Mouse (Mus musculus): ENCODE results near the gene Cdc6. TPM values are rescaled to one million over a fixed set of nuclear protein-coding genes. Genes with fewer than 3 reads are reported as not detected.
A peak's percentile ranks its signal among the peaks of the same experiment; 100 is the strongest.

The Cdc6 gene
- polyA plus RNA-seq, 1 experiment = 1.6 TPM

DNA sequence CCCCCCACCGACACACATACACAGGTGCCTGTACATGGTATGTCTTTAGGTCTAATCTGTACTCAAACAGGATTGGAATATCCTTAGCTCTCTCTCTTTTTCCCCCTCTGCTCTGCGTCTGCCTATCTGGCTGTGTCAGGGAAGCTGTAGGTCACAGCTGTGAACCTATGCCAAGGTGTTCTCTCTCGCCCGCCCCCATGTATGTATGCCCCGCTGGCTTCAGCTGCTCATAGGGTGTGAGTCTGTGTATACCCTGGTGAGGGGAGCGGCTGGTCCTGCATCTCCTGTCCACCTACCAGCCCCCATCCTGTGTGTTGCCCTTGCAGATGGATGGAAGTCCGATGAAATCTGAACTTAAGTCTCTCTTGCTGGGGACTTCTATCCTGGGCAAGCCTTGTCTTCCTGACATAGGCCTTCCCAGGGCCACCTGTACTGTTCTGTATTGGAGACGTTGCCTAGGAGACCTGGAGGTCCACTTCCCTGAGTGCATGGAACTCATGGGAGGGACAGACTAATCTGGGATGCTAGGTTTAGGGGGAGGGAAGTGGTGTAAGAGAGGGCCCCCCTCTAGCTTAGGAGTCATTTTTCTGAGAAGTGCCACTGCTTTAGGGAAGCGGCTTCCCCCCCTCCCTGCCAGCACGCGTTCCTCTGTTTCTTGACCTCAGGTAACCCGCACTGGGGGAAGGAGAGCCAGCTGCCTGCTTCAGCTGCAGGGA is 41.8 kb downstream of the Cdc6 start:
- Histone ChIP-seq H3K4me3 (ENCODE audit: extremely low read depth, insufficient read depth, insufficient read length) (no peak overlapping the region), H3K36me3 (ENCODE audit: control insufficient read depth, insufficient read depth, low read length) (peaks cover 11% of the 10 kb centered on the region), H3K27me3 (ENCODE audit: control insufficient read depth, insufficient read depth, low read length) (no peaks in the 10 kb centered on the region), H3K4me1 (ENCODE audit: control insufficient read depth, insufficient read depth, insufficient read length) (peaks cover 83% of the 10 kb centered on the region), H3K27ac (ENCODE audit: insufficient read depth, low read length) (peak overlapping the region; percentile 78)
- DNase-seq (ENCODE audit: low read depth in 1 of 2, low spot score in 2 of 2) = no peak
- no peak for TF ChIP-seq POLR2A (IDR thresholded peaks at IDR 0.05; ENCODE audit: low read depth, low read length)
- 43% methylated on average over 12 of the region's 12 CpGs for WGBS

DNA sequence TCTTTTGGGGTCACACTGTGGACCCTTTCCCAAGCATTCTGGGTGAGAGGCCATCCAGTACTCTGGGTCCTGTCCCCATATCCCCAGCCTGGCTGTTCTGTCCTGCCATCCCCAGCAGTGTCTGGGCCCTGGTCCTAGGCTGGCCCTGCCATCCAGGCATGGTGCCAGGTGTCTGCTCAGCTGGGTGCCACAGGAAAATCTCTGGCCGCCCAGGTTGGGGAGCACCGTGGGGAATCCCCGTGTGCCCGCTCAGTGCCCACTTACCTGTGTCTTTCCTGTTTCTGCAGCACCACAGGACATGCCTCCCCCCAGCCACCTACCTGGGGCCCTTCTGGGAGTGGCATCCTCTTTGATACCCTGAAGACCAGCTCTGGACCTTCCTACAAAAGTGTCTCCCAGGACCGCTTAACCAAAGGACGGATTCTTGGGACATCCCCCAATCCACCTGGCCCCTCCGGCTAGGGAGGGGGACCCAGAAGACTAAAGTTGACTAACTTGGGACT is 42.4 kb downstream of the Cdc6 start:
- H3K4me1 ChIP-seq (ENCODE audit: control insufficient read depth, insufficient read depth, insufficient read length) = peaks cover 83% of the 10 kb centered on the region
- no peak for TF ChIP-seq POLR2A (IDR thresholded peaks at IDR 0.05; ENCODE audit: low read depth, low read length)
- TF ChIP-seq CTCF (IDR thresholded peaks at IDR 0.05; ENCODE audit: extremely low read depth, insufficient read depth, insufficient read length, insufficient replicate concordance) = no peak
- peaks cover 11% of the 10 kb centered on the region for H3K36me3 ChIP-seq (ENCODE audit: control insufficient read depth, insufficient read depth, low read length)
- 51% methylated on average over 7 of the region's 7 CpGs for WGBS
- DNase-seq (ENCODE audit: low read depth in 1 of 2, low spot score in 2 of 2) = no peak
- H3K27me3 ChIP-seq (ENCODE audit: control insufficient read depth, insufficient read depth, low read length) = no peaks in the 10 kb centered on the region
- no peak overlapping the region for H3K4me3 ChIP-seq (ENCODE audit: extremely low read depth, insufficient read depth, insufficient read length)
- H3K27ac ChIP-seq (ENCODE audit: insufficient read depth, low read length) = peak overlapping the region; percentile 78

DNA sequence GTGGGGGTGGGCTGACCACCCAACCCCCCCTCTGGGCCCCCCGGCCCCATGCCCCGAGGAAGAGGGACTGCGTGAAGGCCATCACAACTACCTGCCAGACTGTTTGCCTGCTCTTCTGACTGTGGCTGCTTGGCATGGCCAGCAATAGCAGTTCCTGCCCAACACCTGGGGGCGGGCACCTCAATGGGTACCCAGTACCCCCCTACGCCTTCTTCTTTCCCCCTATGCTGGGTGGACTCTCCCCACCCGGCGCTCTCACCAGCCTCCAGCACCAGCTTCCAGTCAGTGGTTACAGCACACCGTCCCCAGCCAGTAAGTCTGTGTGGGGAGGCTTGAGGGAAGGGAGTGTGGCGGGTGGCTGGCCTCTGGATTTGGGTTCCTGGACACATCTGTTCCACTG is 42.9 kb downstream of the Cdc6 start:
- Histone ChIP-seq H3K27me3 (ENCODE audit: control insufficient read depth, insufficient read depth, low read length) (no peaks in the 10 kb centered on the region), H3K4me1 (ENCODE audit: control insufficient read depth, insufficient read depth, insufficient read length) (peaks cover 83% of the 10 kb centered on the region), H3K36me3 (ENCODE audit: control insufficient read depth, insufficient read depth, low read length) (peaks cover 11% of the 10 kb centered on the region), H3K27ac (ENCODE audit: insufficient read depth, low read length) (peak overlapping the region; percentile 39), H3K4me3 (ENCODE audit: extremely low read depth, insufficient read depth, insufficient read length) (no peak overlapping the region)
- no peak for TF ChIP-seq POLR2A (IDR thresholded peaks at IDR 0.05; ENCODE audit: low read depth, low read length)
- TF ChIP-seq CTCF (IDR thresholded peaks at IDR 0.05; ENCODE audit: extremely low read depth, insufficient read depth, insufficient read length, insufficient replicate concordance) = no peak
- 72% methylated on average over 9 of the region's 9 CpGs for WGBS
- no peak for DNase-seq (ENCODE audit: low read depth in 1 of 2, low spot score in 2 of 2)

DNA sequence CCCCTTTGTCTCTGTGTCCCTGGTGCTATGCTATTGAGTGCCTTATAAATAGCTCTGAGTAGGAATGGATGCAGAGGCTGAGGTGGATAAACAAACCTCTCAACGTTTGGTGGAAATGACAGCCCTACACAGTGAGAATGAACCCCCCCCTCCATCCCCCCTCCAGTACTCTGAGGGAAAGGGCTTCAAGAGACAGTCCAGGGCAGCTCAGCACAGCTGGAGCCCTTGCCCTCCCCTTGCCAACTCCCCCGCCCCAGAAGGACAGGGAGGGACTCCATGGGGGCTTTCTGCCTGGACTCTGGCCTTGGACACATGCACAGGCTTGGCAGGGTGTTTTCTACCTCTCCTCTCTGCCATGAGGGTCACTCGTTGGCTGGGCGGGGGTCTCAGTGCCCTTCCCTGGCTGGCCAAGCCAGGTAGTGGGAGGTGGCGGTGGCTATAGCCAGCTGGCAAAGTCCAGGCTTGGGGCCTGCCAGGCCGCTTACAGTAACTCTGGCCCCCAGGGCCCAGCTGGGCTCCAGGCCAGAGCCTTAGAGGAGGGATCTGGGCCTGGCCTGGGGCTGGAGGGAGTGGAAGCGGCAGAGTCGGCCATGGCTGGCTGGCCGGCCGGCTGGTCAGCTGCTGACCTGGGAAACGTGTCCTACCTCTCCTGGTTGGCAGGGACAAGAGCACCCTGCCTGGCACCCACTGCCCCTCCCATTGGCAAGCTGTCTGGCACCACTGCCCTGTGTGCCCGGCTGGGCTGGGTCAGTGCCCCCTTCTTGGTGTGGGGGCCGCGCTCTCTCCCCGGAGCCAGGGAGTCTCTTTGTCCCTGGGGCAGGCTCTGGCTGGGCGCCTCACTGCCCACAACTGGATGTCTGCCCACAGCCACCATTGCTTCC is 43.7 kb downstream of the Cdc6 start:
- Histone ChIP-seq H3K36me3 (ENCODE audit: control insufficient read depth, insufficient read depth, low read length) (peaks cover 11% of the 10 kb centered on the region), H3K27me3 (ENCODE audit: control insufficient read depth, insufficient read depth, low read length) (no peaks in the 10 kb centered on the region), H3K27ac (ENCODE audit: insufficient read depth, low read length) (peak overlapping the region; percentile 73), H3K4me3 (ENCODE audit: extremely low read depth, insufficient read depth, insufficient read length) (no peak overlapping the region), H3K4me1 (ENCODE audit: control insufficient read depth, insufficient read depth, insufficient read length) (peaks cover 75% of the 10 kb centered on the region)
- TF ChIP-seq POLR2A (IDR thresholded peaks at IDR 0.05; ENCODE audit: low read depth, low read length) = no peak
- no peak for TF ChIP-seq CTCF (IDR thresholded peaks at IDR 0.05; ENCODE audit: extremely low read depth, insufficient read depth, insufficient read length, insufficient replicate concordance)
- no peak for DNase-seq (ENCODE audit: low read depth in 1 of 2, low spot score in 2 of 2)
- 73% methylated on average over 16 of the region's 16 CpGs for WGBS

DNA sequence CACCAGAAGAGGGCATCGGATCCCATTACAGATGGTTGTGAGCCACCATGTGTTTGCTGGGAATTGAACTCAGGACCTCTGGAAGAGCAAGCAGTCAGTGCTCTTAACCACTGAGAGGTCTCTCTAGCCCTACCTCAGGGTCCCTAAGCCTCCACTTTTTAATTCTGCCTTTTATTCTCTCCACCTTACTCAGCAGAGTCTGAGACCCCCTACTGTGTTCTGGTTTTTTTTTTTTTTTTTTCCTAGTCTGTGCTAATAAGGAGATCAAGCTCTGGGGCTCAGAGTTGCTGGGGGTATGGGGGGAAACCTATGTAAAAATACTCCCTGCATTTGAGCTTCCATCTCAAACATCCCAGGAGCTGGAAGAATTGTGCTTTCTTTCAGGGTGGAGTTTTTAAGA is 44.5 kb downstream of the Cdc6 start:
- peaks cover 71% of the 10 kb centered on the region for H3K4me1 ChIP-seq (ENCODE audit: control insufficient read depth, insufficient read depth, insufficient read length)
- WGBS = 88% methylated on average over 1 of the region's 1 CpGs
- no peak for TF ChIP-seq CTCF (IDR thresholded peaks at IDR 0.05; ENCODE audit: extremely low read depth, insufficient read depth, insufficient read length, insufficient replicate concordance)
- TF ChIP-seq POLR2A (IDR thresholded peaks at IDR 0.05; ENCODE audit: low read depth, low read length) = no peak
- no peak overlapping the region for H3K4me3 ChIP-seq (ENCODE audit: extremely low read depth, insufficient read depth, insufficient read length)
- H3K36me3 ChIP-seq (ENCODE audit: control insufficient read depth, insufficient read depth, low read length) = peaks cover 11% of the 10 kb centered on the region
- no peak for DNase-seq (ENCODE audit: low read depth in 1 of 2, low spot score in 2 of 2)
- H3K27ac ChIP-seq (ENCODE audit: insufficient read depth, low read length) = no peak overlapping the region
- H3K27me3 ChIP-seq (ENCODE audit: control insufficient read depth, insufficient read depth, low read length) = no peaks in the 10 kb centered on the region

DNA sequence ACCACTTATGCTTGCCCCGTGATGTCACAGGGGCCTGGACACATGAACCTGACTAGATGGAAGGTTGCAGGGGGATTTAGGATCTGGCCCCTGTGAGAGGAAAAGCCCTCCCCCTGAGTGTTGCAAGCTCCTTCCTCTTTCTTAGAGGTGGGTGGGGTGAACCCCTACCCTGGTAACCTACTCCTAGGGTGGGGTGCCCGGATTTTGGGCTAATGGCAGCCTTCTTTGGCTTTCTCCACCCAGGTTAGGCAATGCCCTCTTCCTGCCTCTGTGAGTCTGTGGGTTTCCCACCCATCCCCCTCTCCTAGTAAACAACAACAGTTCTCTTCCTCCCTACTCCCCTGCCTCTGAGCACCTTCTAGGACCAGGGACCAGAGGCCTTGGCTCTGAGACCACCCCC is 45.1 kb downstream of the Cdc6 start:
- peaks cover 65% of the 10 kb centered on the region for H3K4me1 ChIP-seq (ENCODE audit: control insufficient read depth, insufficient read depth, insufficient read length)
- TF ChIP-seq CTCF (IDR thresholded peaks at IDR 0.05; ENCODE audit: extremely low read depth, insufficient read depth, insufficient read length, insufficient replicate concordance) = no peak
- no peak for TF ChIP-seq POLR2A (IDR thresholded peaks at IDR 0.05; ENCODE audit: low read depth, low read length)
- no peaks in the 10 kb centered on the region for H3K27me3 ChIP-seq (ENCODE audit: control insufficient read depth, insufficient read depth, low read length)
- DNase-seq (ENCODE audit: low read depth in 1 of 2, low spot score in 2 of 2) = no peak
- peaks cover 11% of the 10 kb centered on the region for H3K36me3 ChIP-seq (ENCODE audit: control insufficient read depth, insufficient read depth, low read length)
- no peak overlapping the region for H3K4me3 ChIP-seq (ENCODE audit: extremely low read depth, insufficient read depth, insufficient read length)
- WGBS = 47% methylated on average over 2 of the region's 2 CpGs
- H3K27ac ChIP-seq (ENCODE audit: insufficient read depth, low read length) = peak overlapping the region; percentile 24
